Mouse (Mus musculus) heart, embryonic 13.5 days (tissue): Measurements from ENCODE around the gene 1700086D15Rik. TPM values are rescaled to one million over a fixed set of nuclear protein-coding genes. Genes with fewer than 3 reads are reported as not detected.
A peak's percentile ranks its signal among the peaks of the same experiment; 100 is the strongest.

Experiments used
- ATAC-seq: fragments of 200-750 bp; cut with Nextera tagmentation; 2 replicates; pipeline ENCODE4 v1.8.0; 2017; ENCODE audit warnings: moderate TSS enrichment; ENCODE audit not compliant: insufficient number of reproducible peaks, low FRiP score, low TSS enrichment; ENCODE audit errors: extremely low read depth
- H3K27ac ChIP-seq: fragments of 300-500 bp; sonication (generic); replicated peaks from 2 replicates; pipeline ENCODE4 v1.5.1; 2015; ENCODE audit warnings: moderate library complexity, mild to moderate bottlenecking, inconsistent platforms
- H3K27me3 ChIP-seq: fragments of 300-500 bp; sonication (generic); replicated peaks from 2 replicates; pipeline ENCODE4 v1.6.1; 2015; ENCODE audit warnings: mild to moderate bottlenecking, inconsistent platforms
- H3K36me3 ChIP-seq: fragments of 300-500 bp; sonication (generic); 2 replicates; pipeline ENCODE4 v1.6.1; 2015; ENCODE audit warnings: mild to moderate bottlenecking, inconsistent platforms
- H3K4me1 ChIP-seq: fragments of 300-500 bp; sonication (generic); 2 replicates; pipeline ENCODE4 v1.6.1; 2015; ENCODE audit warnings: inconsistent platforms
- H3K4me2 ChIP-seq: fragments of 300-500 bp; sonication (generic); 2 replicates; pipeline ENCODE4 v1.6.1; 2015; ENCODE audit warnings: inconsistent platforms, mild to moderate bottlenecking, moderate library complexity
- H3K4me3 ChIP-seq: fragments of 300-500 bp; sonication (generic); 2 replicates; pipeline ENCODE4 v1.5.1; 2015; ENCODE audit warnings: moderate library complexity, mild to moderate bottlenecking, inconsistent platforms
- H3K9ac ChIP-seq: fragments of 300-500 bp; sonication (generic); 2 replicates; pipeline ENCODE4 v1.6.1; 2015; ENCODE audit warnings: inconsistent platforms, mild to moderate bottlenecking, moderate library complexity
- H3K9me3 ChIP-seq: fragments of 300-500 bp; sonication (generic); 2 replicates; pipeline ENCODE4 v1.6.1; 2016; ENCODE audit warnings: inconsistent platforms
- WGBS: fragments of 180-500 bp; shearing (Covaris S2); methylation state at CpG from one replicate; pipeline ENCODE4 v1.1.7; 2015; ENCODE audit warnings: mixed read lengths; 5-methylcytosine and 5-hydroxymethylcytosine counted together
- polyA plus RNA-seq: library from polyadenylated mRNA; unstranded; fragments of >200 nt; fragmentation: Nextera tagmentation; extraction: Ambion mirVana; gene quantifications from 2 replicates; pipeline ENCODE4 v1.2.1, GENCODE M21; 2015

The 1700086D15Rik gene
- polyA plus RNA-seq, 1 experiment from 2014 or later: 0.13 TPM

- ATAC-seq: no peak
Measured at GRCm38 (mm10) chr11:65133661-65134060, 26.0 kb downstream of the 1700086D15Rik start.

GRCm38 (mm10) chr11:65129110-65129509 lies 30.6 kb downstream of the 1700086D15Rik start:
- no peaks in the 10 kb centered on the region for H3K9me3 ChIP-seq
- H3K36me3 ChIP-seq: peaks cover 5% of the 10 kb centered on the region; the same call in 1 of the 2 replicates
- no peak overlapping the region for H3K9ac ChIP-seq
- no peaks in the 10 kb centered on the region for H3K27me3 ChIP-seq
- ATAC-seq: no peak
- H3K4me3 ChIP-seq: no peak overlapping the region
- H3K27ac ChIP-seq: no peak overlapping the region
- no peak overlapping the region for H3K4me2 ChIP-seq
- H3K4me1 ChIP-seq: peaks cover 51% of the 10 kb centered on the region
- WGBS: 72% methylated on average over 4 of the region's 4 CpGs

More at GRCm38 (mm10) chr11:65133661-65134060, 26.0 kb downstream of the 1700086D15Rik start:
- H3K9ac ChIP-seq: no peak overlapping the region
- no peak overlapping the region for H3K4me2 ChIP-seq
- no peak overlapping the region for H3K27ac ChIP-seq
- no peak overlapping the region for H3K4me3 ChIP-seq
- no peaks in the 10 kb centered on the region for H3K9me3 ChIP-seq
- peaks cover 5% of the 10 kb centered on the region; the same call in 1 of the 2 replicates for H3K36me3 ChIP-seq
- 65% methylated on average over 4 of the region's 4 CpGs for WGBS
- peaks cover 35% of the 10 kb centered on the region for H3K4me1 ChIP-seq
- H3K27me3 ChIP-seq: no peaks in the 10 kb centered on the region

GRCm38 (mm10) chr11:65128666-65129065 lies 31.0 kb downstream of the 1700086D15Rik start:
- WGBS: 74% methylated on average over 4 of the region's 4 CpGs
- no peaks in the 10 kb centered on the region for H3K27me3 ChIP-seq
- H3K9ac ChIP-seq: no peak overlapping the region
- peaks cover 5% of the 10 kb centered on the region; the same call in 1 of the 2 replicates for H3K36me3 ChIP-seq
- no peak overlapping the region for H3K4me3 ChIP-seq
- no peak overlapping the region for H3K27ac ChIP-seq
- H3K9me3 ChIP-seq: no peaks in the 10 kb centered on the region
- H3K4me2 ChIP-seq: no peak overlapping the region
- ATAC-seq: no peak
- H3K4me1 ChIP-seq: peaks cover 47% of the 10 kb centered on the region

- H3K27ac ChIP-seq: no peak overlapping the region
- ATAC-seq: no peak
- WGBS: 68% methylated on average over 9 of the region's 9 CpGs
Measured at GRCm38 (mm10) chr11:65126566-65126965, 33.1 kb downstream of the 1700086D15Rik start.

GRCm38 (mm10) chr11:65124913-65125418 lies 34.7 kb downstream of the 1700086D15Rik start:
- H3K27me3 ChIP-seq: no peaks in the 10 kb centered on the region
- peak overlapping the region; percentile 68 for H3K9ac ChIP-seq
- H3K9me3 ChIP-seq: no peaks in the 10 kb centered on the region
- peaks cover 52% of the 10 kb centered on the region for H3K4me1 ChIP-seq
- ATAC-seq: peak; percentile 74; the same call in 1 of the 2 replicates
- H3K36me3 ChIP-seq: no peaks in the 10 kb centered on the region
- H3K4me2 ChIP-seq: peak overlapping the region; percentile 63
- WGBS: 25% methylated on average over 8 of the region's 8 CpGs
- peak overlapping the region; percentile 36 for H3K4me3 ChIP-seq
- peak overlapping the region; percentile 86 for H3K27ac ChIP-seq

More at GRCm38 (mm10) chr11:65126566-65126965, 33.1 kb downstream of the 1700086D15Rik start:
- Histone ChIP-seq H3K36me3 (peaks cover 5% of the 10 kb centered on the region; the same call in 1 of the 2 replicates), H3K4me3 (no peak overlapping the region), H3K9me3 (no peaks in the 10 kb centered on the region), H3K9ac (no peak overlapping the region), H3K4me2 (no peak overlapping the region), H3K4me1 (peaks cover 44% of the 10 kb centered on the region), H3K27me3 (no peaks in the 10 kb centered on the region)

GRCm38 (mm10) chr11:65120276-65120675 lies 39.4 kb downstream of the 1700086D15Rik start:
- Histone ChIP-seq H3K9me3 (no peaks in the 10 kb centered on the region), H3K4me1 (peaks cover 21% of the 10 kb centered on the region), H3K4me3 (no peak overlapping the region), H3K9ac (no peak overlapping the region), H3K4me2 (no peak overlapping the region), H3K27ac (no peak overlapping the region), H3K27me3 (no peaks in the 10 kb centered on the region), H3K36me3 (no peaks in the 10 kb centered on the region)
- ATAC-seq: no peak
- WGBS: 78% methylated on average over 4 of the region's 4 CpGs

- no peaks in the 10 kb centered on the region for H3K9me3 ChIP-seq
- no peak for ATAC-seq
- no peak overlapping the region for H3K27ac ChIP-seq
- H3K36me3 ChIP-seq: no peaks in the 10 kb centered on the region
- WGBS: 83% methylated on average over 6 of the region's 6 CpGs
- no peak overlapping the region for H3K9ac ChIP-seq
- no peaks in the 10 kb centered on the region for H3K27me3 ChIP-seq
- no peak overlapping the region for H3K4me3 ChIP-seq
- no peak overlapping the region for H3K4me2 ChIP-seq
- H3K4me1 ChIP-seq: peaks cover 21% of the 10 kb centered on the region
Measured at GRCm38 (mm10) chr11:65115811-65116210, 43.9 kb downstream of the 1700086D15Rik start.

GRCm38 (mm10) chr11:65112086-65112485 lies 47.6 kb downstream of the 1700086D15Rik start:
- Histone ChIP-seq H3K4me3 (no peak overlapping the region), H3K4me2 (no peak overlapping the region), H3K36me3 (no peaks in the 10 kb centered on the region), H3K9me3 (no peaks in the 10 kb centered on the region), H3K4me1 (peaks cover 46% of the 10 kb centered on the region), H3K27ac (no peak overlapping the region), H3K9ac (peak overlapping the region; percentile 40; the same call in 1 of the 2 replicates), H3K27me3 (no peaks in the 10 kb centered on the region)
- WGBS: 48% methylated on average over 4 of the region's 4 CpGs
- ATAC-seq: no peak

GRCm38 (mm10) chr11:65111651-65112050 lies 48.0 kb downstream of the 1700086D15Rik start:
- ATAC-seq: no peak
- H3K4me1 ChIP-seq: peaks cover 49% of the 10 kb centered on the region
- no peaks in the 10 kb centered on the region for H3K36me3 ChIP-seq
- no peak overlapping the region for H3K27ac ChIP-seq
- H3K4me3 ChIP-seq: no peak overlapping the region
- no peaks in the 10 kb centered on the region for H3K27me3 ChIP-seq
- H3K9me3 ChIP-seq: no peaks in the 10 kb centered on the region
- no peak overlapping the region for H3K4me2 ChIP-seq
- peak overlapping the region; percentile 40; the same call in 1 of the 2 replicates for H3K9ac ChIP-seq
- 57% methylated on average over 5 of the region's 5 CpGs for WGBS

GRCm38 (mm10) chr11:65110058-65110457 lies 49.6 kb downstream of the 1700086D15Rik start:
- Histone ChIP-seq H3K4me3 (no peak overlapping the region), H3K4me1 (peaks cover 49% of the 10 kb centered on the region), H3K27ac (peak overlapping the region; percentile 48), H3K36me3 (no peaks in the 10 kb centered on the region), H3K9ac (0 out of 2 replicates have a peak overlapping the region, but pooled peaks have one; percentile 24), H3K9me3 (no peaks in the 10 kb centered on the region), H3K4me2 (no peak overlapping the region), H3K27me3 (no peaks in the 10 kb centered on the region)
- WGBS: 43% methylated on average over 10 of the region's 10 CpGs
- ATAC-seq: no peak

- Histone ChIP-seq H3K4me2 (no peak overlapping the region), H3K4me1 (peaks cover 51% of the 10 kb centered on the region), H3K27ac (peak overlapping the region; percentile 74), H3K27me3 (no peaks in the 10 kb centered on the region), H3K4me3 (no peak overlapping the region), H3K9me3 (no peaks in the 10 kb centered on the region), H3K36me3 (no peaks in the 10 kb centered on the region), H3K9ac (peak overlapping the region; percentile 65; the same call in 1 of the 2 replicates)
- WGBS: 51% methylated on average over 5 of the region's 5 CpGs
- ATAC-seq: peak; percentile 32; the same call in 1 of the 2 replicates
Measured at GRCm38 (mm10) chr11:65107734-65108171, 51.9 kb downstream of the 1700086D15Rik start.

GRCm38 (mm10) chr11:65107151-65107550 lies 52.5 kb downstream of the 1700086D15Rik start:
- Histone ChIP-seq H3K9me3 (no peaks in the 10 kb centered on the region), H3K4me2 (no peak overlapping the region), H3K4me3 (no peak overlapping the region), H3K9ac (peak overlapping the region; percentile 65; the same call in 1 of the 2 replicates), H3K36me3 (no peaks in the 10 kb centered on the region), H3K27ac (peak overlapping the region; percentile 74; the same call in 1 of the 2 replicates), H3K27me3 (no peaks in the 10 kb centered on the region), H3K4me1 (peaks cover 47% of the 10 kb centered on the region)
- no peak for ATAC-seq
- WGBS: 71% methylated on average over 4 of the region's 4 CpGs
